Mouse (Mus musculus): ENCODE results near the gene Ctbs. TPM values are rescaled to one million over a fixed set of nuclear protein-coding genes. Genes with fewer than 3 reads are reported as not detected.

Ctbs gene
- polyA plus RNA-seq, 1 experiment from 2014 or later: 6.2 TPM

Other genes starting within 250 kb of the Ctbs start
- 0.06 TPM in 1 of 2 replicates, not detected in the other for gene Lpar3, start 228.8 kb upstream of the Ctbs start, polyA plus RNA-seq (2015; fragmentation: Nextera tagmentation; extraction: Ambion mirVana)
- 60.7 and 67.5 TPM in 2 replicates for gene Ssx2ip, start 45.2 kb upstream of the Ctbs start, polyA plus RNA-seq (2015; fragmentation: Nextera tagmentation; extraction: Ambion mirVana)
- 1.0 and 1.1 TPM in 2 replicates for gene Spata1, start 50.0 kb downstream of the Ctbs start, polyA plus RNA-seq (2015; fragmentation: Nextera tagmentation; extraction: Ambion mirVana)
- gene Gng5, start 50.0 kb downstream of the Ctbs start, polyA plus RNA-seq (2015; fragmentation: Nextera tagmentation; extraction: Ambion mirVana): 573 and 596 TPM in 2 replicates
- 24.6 and 25.0 TPM in 2 replicates for gene Rpf1, start 71.6 kb downstream of the Ctbs start, polyA plus RNA-seq (2015; fragmentation: Nextera tagmentation; extraction: Ambion mirVana)
- gene Uox, start 120.6 kb downstream of the Ctbs start, polyA plus RNA-seq (2015; fragmentation: Nextera tagmentation; extraction: Ambion mirVana): 97.0 and 121 TPM in 2 replicates
- gene Dnase2b, start 165.8 kb downstream of the Ctbs start, polyA plus RNA-seq (2015; fragmentation: Nextera tagmentation; extraction: Ambion mirVana): 4.4 and 4.8 TPM in 2 replicates
- not detected in 2 replicates for gene 4930503B20Rik, start 201.5 kb downstream of the Ctbs start, polyA plus RNA-seq (2015; fragmentation: Nextera tagmentation; extraction: Ambion mirVana)
- 0.25 and 0.37 TPM in 2 replicates for gene Samd13, start 235.8 kb downstream of the Ctbs start, polyA plus RNA-seq (2015; fragmentation: Nextera tagmentation; extraction: Ambion mirVana)